Mouse (Mus musculus): ENCODE results near the gene Rhbdf1. TPM values are rescaled to one million over a fixed set of nuclear protein-coding genes. Genes with fewer than 3 reads are reported as not detected.
A peak's percentile ranks its signal among the peaks of the same experiment; 100 is the strongest.

Gene Rhbdf1
- polyA plus RNA-seq, 1 experiment, result 45.9 TPM

DNA sequence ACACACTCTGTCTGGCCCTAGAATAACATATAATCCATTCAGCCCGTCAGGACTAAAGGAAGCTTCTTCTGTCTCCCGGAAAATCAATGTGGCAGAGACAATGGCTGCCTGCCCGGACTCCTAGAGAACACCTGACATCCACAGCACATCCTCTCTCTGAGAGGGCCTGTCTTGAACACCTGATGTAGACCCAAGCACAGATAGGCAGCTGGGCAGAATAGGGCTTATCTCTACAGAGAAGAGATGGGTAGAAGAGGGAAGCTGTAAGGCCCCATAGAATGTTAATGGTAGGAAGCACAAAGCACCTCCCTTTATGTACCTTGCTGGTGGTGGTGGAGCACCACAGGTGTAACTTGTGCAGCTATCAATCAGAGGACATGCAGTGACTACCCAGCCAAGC, 20.1 kb upstream of the Rhbdf1 start:
- Histone ChIP-seq H3K4me1 (ENCODE audit: control insufficient read depth, insufficient read depth, low read length) (no peaks in the 10 kb centered on the region), H3K4me3 (ENCODE audit: insufficient read depth, low read length) (no peak overlapping the region), H3K27ac (ENCODE audit: insufficient read depth, low read length) (no peak overlapping the region)
- TF ChIP-seq POLR2A (IDR thresholded peaks at IDR 0.05; ENCODE audit: low read depth, low read length) (no peak), CTCF (IDR thresholded peaks at IDR 0.05; ENCODE audit: borderline replicate concordance, insufficient read depth, low read length) (no peak)

DNA sequence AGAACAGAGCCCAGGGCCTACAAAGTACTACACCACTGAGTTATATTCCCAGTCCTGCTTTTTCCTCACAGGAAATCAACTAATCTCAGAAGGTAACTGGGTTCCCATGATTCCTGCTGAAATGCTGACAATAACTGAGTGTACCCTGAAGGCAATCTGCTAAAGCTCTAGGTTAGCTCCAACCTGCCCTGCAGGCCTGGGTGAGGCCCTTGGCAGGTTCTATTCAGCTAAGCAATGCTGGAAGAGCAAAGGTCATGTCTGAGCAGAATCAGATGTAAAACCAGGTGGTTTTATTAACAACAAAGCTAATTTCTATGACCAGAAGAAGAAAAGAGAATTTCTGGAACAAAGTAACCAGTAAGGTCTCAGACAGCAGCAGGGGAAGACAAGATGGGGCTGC, 19.3 kb upstream of the Rhbdf1 start:
- Histone ChIP-seq H3K27ac (ENCODE audit: insufficient read depth, low read length) (no peak overlapping the region), H3K4me3 (ENCODE audit: insufficient read depth, low read length) (no peak overlapping the region), H3K4me1 (ENCODE audit: control insufficient read depth, insufficient read depth, low read length) (no peaks in the 10 kb centered on the region)
- TF ChIP-seq POLR2A (IDR thresholded peaks at IDR 0.05; ENCODE audit: low read depth, low read length) (no peak), CTCF (IDR thresholded peaks at IDR 0.05; ENCODE audit: borderline replicate concordance, insufficient read depth, low read length) (no peak)

DNA sequence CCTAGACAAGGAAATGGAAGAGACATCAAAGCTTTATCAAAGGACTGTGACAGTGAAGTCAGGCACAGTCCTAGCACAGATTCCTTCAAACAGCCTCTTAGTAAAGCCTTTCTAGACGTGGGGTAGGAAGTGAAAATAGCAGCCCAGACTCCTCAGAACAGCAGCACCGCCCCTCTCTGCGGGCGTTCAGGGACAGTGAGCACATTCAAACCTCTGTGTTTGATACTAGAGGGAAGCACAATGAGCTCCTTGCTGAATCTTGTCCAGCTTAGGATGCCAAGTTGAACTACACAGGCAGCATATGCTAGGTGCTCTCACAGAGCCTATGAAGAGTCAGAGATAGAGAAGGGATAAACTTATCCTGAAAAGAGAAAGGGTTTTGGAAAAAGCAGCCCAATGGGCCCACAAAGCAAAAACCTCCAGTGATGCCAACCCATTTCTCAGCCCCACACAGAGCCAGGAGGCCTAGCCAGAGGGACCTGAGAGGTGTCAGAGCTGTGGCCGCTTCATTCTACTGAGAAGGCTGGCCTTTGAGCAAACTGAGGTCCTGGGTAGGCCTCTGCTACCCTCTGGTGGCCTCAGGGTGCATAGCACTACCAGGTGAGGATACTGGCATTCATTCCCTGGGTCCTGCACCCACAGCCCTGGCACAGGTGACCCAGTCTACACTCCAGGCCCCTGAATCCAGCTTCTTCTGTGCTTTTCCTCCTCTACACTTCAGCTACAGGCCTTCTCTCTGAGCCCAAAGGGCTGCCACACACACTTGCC, 16.2 kb upstream of the Rhbdf1 start:
- Histone ChIP-seq H3K27ac (ENCODE audit: insufficient read depth, low read length) (no peak overlapping the region), H3K4me3 (ENCODE audit: insufficient read depth, low read length) (no peak overlapping the region), H3K4me1 (ENCODE audit: control insufficient read depth, insufficient read depth, low read length) (no peaks in the 10 kb centered on the region)
- TF ChIP-seq CTCF (IDR thresholded peaks at IDR 0.05; ENCODE audit: borderline replicate concordance, insufficient read depth, low read length), result peak; percentile 94
- no peak for TF ChIP-seq POLR2A (IDR thresholded peaks at IDR 0.05; ENCODE audit: low read depth, low read length)

DNA sequence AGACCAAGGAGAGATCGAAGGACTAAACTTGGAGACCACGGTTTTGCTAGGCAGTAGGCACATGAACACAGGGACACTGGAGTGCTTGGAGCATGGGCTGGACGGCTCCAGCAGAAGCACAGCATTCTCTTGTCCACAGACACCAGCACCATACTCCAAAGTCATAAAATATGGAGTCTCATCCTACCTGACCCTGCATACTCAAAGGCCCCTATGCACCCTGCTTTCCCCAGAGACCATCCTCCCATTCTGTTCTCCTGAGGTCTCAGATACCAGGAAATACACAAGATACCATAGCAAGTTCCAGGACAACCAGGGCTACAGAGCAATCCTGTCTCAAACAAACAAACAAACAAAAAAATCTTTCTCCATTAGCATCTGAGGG, 15.3 kb upstream of the Rhbdf1 start:
- no peak overlapping the region for H3K27ac ChIP-seq (ENCODE audit: insufficient read depth, low read length)
- TF ChIP-seq POLR2A (IDR thresholded peaks at IDR 0.05; ENCODE audit: low read depth, low read length) (no peak), CTCF (IDR thresholded peaks at IDR 0.05; ENCODE audit: borderline replicate concordance, insufficient read depth, low read length) (no peak)

DNA sequence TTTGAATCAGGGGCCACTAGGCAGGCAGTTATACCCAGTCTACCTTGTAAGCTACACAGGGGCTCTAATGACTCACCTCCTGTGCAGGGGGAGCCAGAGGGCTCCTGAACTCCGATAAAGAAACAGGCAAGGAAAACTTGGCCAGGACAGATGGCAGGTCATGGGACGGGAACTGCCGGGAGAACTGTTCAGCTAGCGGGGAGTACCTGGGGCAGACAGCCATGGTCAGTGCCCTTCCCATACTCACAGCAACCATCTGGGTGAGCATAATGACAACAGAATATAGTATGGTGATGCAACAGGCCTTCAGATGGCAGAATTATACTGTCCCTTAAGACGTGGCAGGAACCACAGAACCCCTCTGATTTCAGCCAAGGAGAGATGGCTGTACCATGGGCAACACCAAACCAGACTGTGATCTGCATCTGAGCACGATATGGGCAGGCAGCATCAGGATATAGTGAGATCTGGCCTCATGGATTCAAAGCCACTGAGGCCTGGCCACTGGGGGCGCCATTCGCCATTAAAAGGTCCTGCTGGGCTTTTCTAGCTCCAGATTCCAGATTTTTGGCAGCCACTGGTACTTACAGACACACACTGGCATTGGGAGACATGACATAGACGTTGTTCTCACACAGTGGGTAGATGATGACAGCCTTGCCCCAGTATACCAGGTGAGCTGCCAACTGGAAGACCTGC, 14.8 kb upstream of the Rhbdf1 start:
- Histone ChIP-seq H3K4me1 (ENCODE audit: control insufficient read depth, insufficient read depth, low read length) (no peaks in the 10 kb centered on the region), H3K27ac (ENCODE audit: insufficient read depth, low read length) (no peak overlapping the region), H3K4me3 (ENCODE audit: insufficient read depth, low read length) (no peak overlapping the region)
- TF ChIP-seq CTCF (IDR thresholded peaks at IDR 0.05; ENCODE audit: borderline replicate concordance, insufficient read depth, low read length) (peak; percentile 34; the same call in 1 of the 2 replicates), POLR2A (IDR thresholded peaks at IDR 0.05; ENCODE audit: low read depth, low read length) (no peak)

More for the DNA sequence above, 15.3 kb upstream of the Rhbdf1 start:
- Histone ChIP-seq H3K4me1 (ENCODE audit: control insufficient read depth, insufficient read depth, low read length) (no peaks in the 10 kb centered on the region), H3K4me3 (ENCODE audit: insufficient read depth, low read length) (no peak overlapping the region)

DNA sequence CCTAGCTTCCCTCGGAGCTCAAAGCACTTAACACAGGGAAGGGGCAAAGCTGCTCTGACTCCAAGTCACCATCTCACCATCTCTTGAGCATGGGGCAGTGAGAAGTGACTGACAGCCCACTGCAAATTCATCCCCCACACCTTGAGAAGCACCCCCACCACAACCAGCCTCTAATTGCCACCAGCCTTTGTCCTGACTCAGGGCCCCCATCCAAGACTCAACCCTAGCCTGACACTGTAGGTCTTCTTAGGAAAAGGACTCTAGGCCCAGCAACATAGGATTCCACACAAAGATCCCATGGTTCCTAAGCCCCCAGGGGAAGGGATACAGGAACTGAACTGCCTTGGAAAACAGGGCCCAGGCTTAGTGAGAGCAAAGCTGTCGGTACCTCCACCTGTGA, 14.0 kb upstream of the Rhbdf1 start:
- TF ChIP-seq POLR2A (IDR thresholded peaks at IDR 0.05; ENCODE audit: low read depth, low read length) (no peak), CTCF (IDR thresholded peaks at IDR 0.05; ENCODE audit: borderline replicate concordance, insufficient read depth, low read length) (no peak)
- H3K4me3 ChIP-seq (ENCODE audit: insufficient read depth, low read length), result no peak overlapping the region
- no peaks in the 10 kb centered on the region for H3K4me1 ChIP-seq (ENCODE audit: control insufficient read depth, insufficient read depth, low read length)
- no peak overlapping the region for H3K27ac ChIP-seq (ENCODE audit: insufficient read depth, low read length)

DNA sequence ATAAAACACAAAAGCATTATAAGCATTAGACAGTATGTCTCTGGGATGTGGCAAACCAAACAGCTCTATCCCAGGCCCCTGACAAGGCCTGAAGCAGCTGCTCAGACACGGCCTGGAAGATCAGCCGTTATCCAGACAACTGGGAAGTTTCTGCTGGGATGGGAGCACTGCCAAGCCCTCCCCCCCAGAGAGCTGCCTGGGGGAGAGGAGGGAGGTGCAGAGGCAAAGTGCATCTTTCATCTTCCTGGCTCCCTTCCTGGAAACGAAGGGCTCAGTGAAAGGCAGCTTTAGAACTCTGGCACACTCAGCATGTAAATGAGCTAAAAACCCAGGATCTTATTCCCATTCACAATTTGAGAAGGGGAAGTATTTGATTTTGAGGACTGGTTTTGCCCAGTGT, 13.5 kb upstream of the Rhbdf1 start:
- TF ChIP-seq POLR2A (IDR thresholded peaks at IDR 0.05; ENCODE audit: low read depth, low read length), result no peak
- no peak for TF ChIP-seq CTCF (IDR thresholded peaks at IDR 0.05; ENCODE audit: borderline replicate concordance, insufficient read depth, low read length)
- Histone ChIP-seq H3K4me3 (ENCODE audit: insufficient read depth, low read length) (no peak overlapping the region), H3K27ac (ENCODE audit: insufficient read depth, low read length) (no peak overlapping the region), H3K4me1 (ENCODE audit: control insufficient read depth, insufficient read depth, low read length) (no peaks in the 10 kb centered on the region)

DNA sequence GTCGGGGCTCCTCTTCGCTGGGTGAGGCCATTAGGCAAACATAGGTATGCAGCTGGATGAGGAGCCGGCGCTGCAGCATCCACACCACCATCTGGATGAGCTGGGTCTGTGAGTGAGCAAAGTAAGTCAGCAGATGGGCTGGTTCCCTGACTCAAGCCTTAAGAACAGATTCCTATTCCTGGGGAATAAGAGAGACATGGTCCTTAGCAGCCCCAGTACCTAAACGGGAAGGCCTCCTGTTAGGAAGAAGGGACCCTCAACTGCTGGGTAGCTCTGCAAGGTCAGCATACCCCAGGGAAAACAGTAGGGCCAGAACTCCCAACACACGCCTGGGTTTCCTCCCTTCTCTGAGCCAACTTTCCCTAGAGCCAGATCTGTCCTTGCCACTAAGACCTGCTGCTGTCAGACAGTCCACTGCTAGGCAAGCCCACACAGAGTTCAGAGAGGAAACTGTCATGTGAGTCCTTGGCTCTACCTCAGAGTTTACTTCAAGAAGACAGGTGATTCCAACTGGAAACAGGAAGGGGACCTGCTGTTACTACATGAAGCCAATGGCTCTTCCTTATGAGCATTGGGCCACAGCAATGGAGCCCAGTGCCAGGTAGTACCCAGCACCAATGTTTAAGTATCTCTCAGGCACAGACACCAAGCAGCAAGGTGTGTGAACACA, 12.9 kb upstream of the Rhbdf1 start:
- H3K4me1 ChIP-seq (ENCODE audit: control insufficient read depth, insufficient read depth, low read length), result no peaks in the 10 kb centered on the region
- TF ChIP-seq CTCF (IDR thresholded peaks at IDR 0.05; ENCODE audit: borderline replicate concordance, insufficient read depth, low read length), result no peak
- TF ChIP-seq POLR2A (IDR thresholded peaks at IDR 0.05; ENCODE audit: low read depth, low read length), result no peak
- H3K27ac ChIP-seq (ENCODE audit: insufficient read depth, low read length), result no peak overlapping the region
- no peak overlapping the region for H3K4me3 ChIP-seq (ENCODE audit: insufficient read depth, low read length)

DNA sequence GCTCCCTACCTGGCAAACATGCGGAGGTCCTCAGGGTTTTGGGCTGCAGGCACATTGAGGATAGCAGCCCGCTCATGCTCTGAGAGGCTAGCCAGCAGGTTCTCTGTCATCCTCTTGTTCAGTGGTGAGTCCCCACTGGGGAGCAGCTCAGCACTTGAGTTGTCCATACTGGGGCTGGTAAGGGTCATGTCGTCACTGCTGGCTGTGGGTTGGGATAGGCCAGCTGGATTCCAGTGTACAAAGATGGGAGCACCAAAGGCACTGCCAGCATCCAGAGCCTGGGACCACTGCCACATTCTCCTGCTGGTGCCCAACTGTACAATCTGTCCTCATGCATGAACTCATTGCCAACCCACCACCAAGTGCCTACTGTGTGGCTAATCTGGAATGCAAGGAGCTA, 11.8 kb upstream of the Rhbdf1 start:
- Histone ChIP-seq H3K4me3 (ENCODE audit: insufficient read depth, low read length) (no peak overlapping the region), H3K27ac (ENCODE audit: insufficient read depth, low read length) (no peak overlapping the region), H3K4me1 (ENCODE audit: control insufficient read depth, insufficient read depth, low read length) (no peaks in the 10 kb centered on the region)
- no peak for TF ChIP-seq CTCF (IDR thresholded peaks at IDR 0.05; ENCODE audit: borderline replicate concordance, insufficient read depth, low read length)
- no peak for TF ChIP-seq POLR2A (IDR thresholded peaks at IDR 0.05; ENCODE audit: low read depth, low read length)

DNA sequence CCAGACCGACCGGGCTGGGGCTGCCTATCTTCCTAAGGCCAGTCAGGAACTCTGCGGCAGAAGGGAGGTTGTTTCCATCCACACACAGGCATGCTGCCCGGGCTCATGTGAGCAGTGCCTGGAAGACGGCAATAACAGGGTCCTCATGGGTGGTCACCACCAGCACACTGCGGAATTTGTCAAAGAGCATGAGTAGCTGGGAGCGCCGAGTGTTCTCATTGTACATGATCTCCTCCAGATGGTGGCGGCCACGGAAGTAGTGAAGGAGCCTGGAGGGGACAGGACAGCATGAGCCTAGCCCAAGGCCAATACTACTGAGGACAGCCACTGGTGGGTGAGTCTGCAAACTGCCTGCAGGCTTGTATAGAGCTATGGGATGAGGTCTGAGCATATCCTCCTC, 10.7 kb upstream of the Rhbdf1 start:
- Histone ChIP-seq H3K4me3 (ENCODE audit: insufficient read depth, low read length) (no peak overlapping the region), H3K27ac (ENCODE audit: insufficient read depth, low read length) (no peak overlapping the region), H3K4me1 (ENCODE audit: control insufficient read depth, insufficient read depth, low read length) (no peaks in the 10 kb centered on the region)
- TF ChIP-seq CTCF (IDR thresholded peaks at IDR 0.05; ENCODE audit: borderline replicate concordance, insufficient read depth, low read length) (no peak), POLR2A (IDR thresholded peaks at IDR 0.05; ENCODE audit: low read depth, low read length) (no peak)

Measured in embryonic fibroblast, embryonic 13.5 days (primary cell).